Mouse (Mus musculus) liver, embryonic 14.5 days (tissue): Measurements from ENCODE around the gene Cxcl14.

Source experiments
- CTCF ChIP-seq: IDR thresholded peaks from 2 replicates; pipeline ENCODE4 v1.5.1; 2016; ENCODE audit warnings: antibody characterized with exemption, low read depth, control low read depth
- EP300 ChIP-seq: IDR thresholded peaks from 2 replicates; pipeline ENCODE4 v1.6.1; 2016; ENCODE audit warnings: antibody characterized with exemption, low read depth

GRCm38 (mm10) chr13:56340513-56340912 lies 44.2 kb upstream of the Cxcl14 start:
- TF ChIP-seq EP300 (no peak), CTCF (no peak)
